Mouse (Mus musculus) CD8-positive naive resting alpha-beta T cell, adult 2 months (primary cell): ENCODE measurements around the gene Krtcap2.

ENCODE experiments used
- DNase-seq, 2 experiments: peaks; one replicate each; pipeline ENCODE4 v3.0.0; 2022; ENCODE audit warnings: low read depth in 2 of 2, low spot score in 2 of 2

The Krtcap2 gene

GRCm38 (mm10) chr3:89225321-89225815 lies 20.4 kb upstream of the Krtcap2 start:
- no peak for DNase-seq

- DNase-seq, result no peak
Measured at GRCm38 (mm10) chr3:89225918-89226317, 19.8 kb upstream of the Krtcap2 start.

GRCm38 (mm10) chr3:89226361-89226760 lies 19.4 kb upstream of the Krtcap2 start:
- no peak for DNase-seq

- no peak for DNase-seq
Measured at GRCm38 (mm10) chr3:89226900-89227299, 18.9 kb upstream of the Krtcap2 start, which contains the start of gene Mtx1. Mtx1 (minus strand) TSS chr3:89227088.

GRCm38 (mm10) chr3:89227307-89228179 lies 18.2 kb upstream of the Krtcap2 start:
- peak; percentile 75 to 76 for DNase-seq

- peak; percentile 73 to 82 for DNase-seq
Measured at GRCm38 (mm10) chr3:89228180-89228549, 17.6 kb upstream of the Krtcap2 start.

- DNase-seq, result no peak
Measured at GRCm38 (mm10) chr3:89228836-89229235, 16.9 kb upstream of the Krtcap2 start, which contains the start of gene Muc1. Muc1 (plus strand) TSS chr3:89229057.

GRCm38 (mm10) chr3:89229276-89229675 lies 16.5 kb upstream of the Krtcap2 start:
- DNase-seq, result no peak

GRCm38 (mm10) chr3:89230561-89230960 lies 15.2 kb upstream of the Krtcap2 start:
- no peak for DNase-seq

GRCm38 (mm10) chr3:89231345-89231744 lies 14.4 kb upstream of the Krtcap2 start:
- DNase-seq, result no peak

- no peak for DNase-seq
Measured at GRCm38 (mm10) chr3:89231772-89232275, 13.9 kb upstream of the Krtcap2 start.

- no peak for DNase-seq
Measured at GRCm38 (mm10) chr3:89232614-89233013, 13.2 kb upstream of the Krtcap2 start.

- DNase-seq, result no peak
Measured at GRCm38 (mm10) chr3:89233562-89234110, 12.1 kb upstream of the Krtcap2 start.

- no peak for DNase-seq
Measured at GRCm38 (mm10) chr3:89236516-89236915, 9.2 kb upstream of the Krtcap2 start.

GRCm38 (mm10) chr3:89237682-89238081 lies 8.1 kb upstream of the Krtcap2 start:
- DNase-seq, result no peak

GRCm38 (mm10) chr3:89238494-89238893 lies 7.3 kb upstream of the Krtcap2 start:
- no peak for DNase-seq

GRCm38 (mm10) chr3:89242331-89242895 lies 3.4 kb upstream of the Krtcap2 start:
- peak in 1 of 2 experiments; percentile 28 for DNase-seq

GRCm38 (mm10) chr3:89243609-89244008 lies 2.2 kb upstream of the Krtcap2 start:
- peak; percentile 58 to 77 for DNase-seq

- peak in 1 of 2 experiments; percentile 23 for DNase-seq
Measured at GRCm38 (mm10) chr3:89244158-89244981, 1.4 kb upstream of the Krtcap2 start.

GRCm38 (mm10) chr3:89244982-89245687 lies 631 bp upstream of the Krtcap2 start:
- no peak for DNase-seq
